Mouse (Mus musculus): Measurements from ENCODE around the gene Usp54. TPM values are rescaled to one million over a fixed set of nuclear protein-coding genes. Genes with fewer than 3 reads are reported as not detected.

Usp54 gene
- total RNA-seq (2015; ENCODE audit: low replicate concordance) (4.0 and 8.4 TPM in 2 replicates), total RNA-seq (2017; ENCODE audit: low replicate concordance) (4.7 and 5.5 TPM in 2 replicates)

GRCm38 (mm10) chr14:20640644-20641437 is at the start of gene Usp54:
Gene Usp54, minus strand, starts transcription at chr14:20641063.
- peak; percentile 97 for ATAC-seq (replicated peaks; ENCODE audit: low FRiP score, poor library complexity, severe bottlenecking)

- no peak for ATAC-seq (replicated peaks; ENCODE audit: low FRiP score, poor library complexity, severe bottlenecking)
Measured at GRCm38 (mm10) chr14:20689009-20689408, 48.1 kb upstream of the Usp54 start.

GRCm38 (mm10) chr14:20686576-20686975 is 45.7 kb upstream of the Usp54 start:
- no peak for ATAC-seq (replicated peaks; ENCODE audit: low FRiP score, poor library complexity, severe bottlenecking)

GRCm38 (mm10) chr14:20682498-20682897 is 41.6 kb upstream of the Usp54 start:
- no peak for ATAC-seq (replicated peaks; ENCODE audit: low FRiP score, poor library complexity, severe bottlenecking)

- ATAC-seq (replicated peaks; ENCODE audit: low FRiP score, poor library complexity, severe bottlenecking): no peak
Measured at GRCm38 (mm10) chr14:20681742-20682141, 40.9 kb upstream of the Usp54 start.

- no peak for ATAC-seq (replicated peaks; ENCODE audit: low FRiP score, poor library complexity, severe bottlenecking)
Measured at GRCm38 (mm10) chr14:20677906-20678305, 37.0 kb upstream of the Usp54 start.

- peak; percentile 98 for ATAC-seq (replicated peaks; ENCODE audit: low FRiP score, poor library complexity, severe bottlenecking)
Measured at GRCm38 (mm10) chr14:20674064-20674833, 33.4 kb upstream of the Usp54 start, which contains the start of gene Sec24c. Gene Sec24c, plus strand, starts transcription at chr14:20674308.

GRCm38 (mm10) chr14:20673735-20674063 is 32.8 kb upstream of the Usp54 start:
- ATAC-seq (replicated peaks; ENCODE audit: low FRiP score, poor library complexity, severe bottlenecking): peak; percentile 59

- no peak for ATAC-seq (replicated peaks; ENCODE audit: low FRiP score, poor library complexity, severe bottlenecking)
Measured at GRCm38 (mm10) chr14:20672990-20673389, 32.1 kb upstream of the Usp54 start.

- ATAC-seq (replicated peaks; ENCODE audit: low FRiP score, poor library complexity, severe bottlenecking): no peak
Measured at GRCm38 (mm10) chr14:20668154-20668810, 27.4 kb upstream of the Usp54 start, which contains the start of gene Synpo2l. Gene Synpo2l, minus strand, starts transcription at chr14:20668354.

GRCm38 (mm10) chr14:20667469-20667868 is 26.6 kb upstream of the Usp54 start:
- no peak for ATAC-seq (replicated peaks; ENCODE audit: low FRiP score, poor library complexity, severe bottlenecking)

GRCm38 (mm10) chr14:20664436-20664835 is 23.6 kb upstream of the Usp54 start:
- no peak for ATAC-seq (replicated peaks; ENCODE audit: low FRiP score, poor library complexity, severe bottlenecking)

GRCm38 (mm10) chr14:20663601-20664000 is 22.7 kb upstream of the Usp54 start:
- no peak for ATAC-seq (replicated peaks; ENCODE audit: low FRiP score, poor library complexity, severe bottlenecking)

- no peak for ATAC-seq (replicated peaks; ENCODE audit: low FRiP score, poor library complexity, severe bottlenecking)
Measured at GRCm38 (mm10) chr14:20662740-20663139, 21.9 kb upstream of the Usp54 start.

GRCm38 (mm10) chr14:20661661-20662331 is 20.9 kb upstream of the Usp54 start:
- ATAC-seq (replicated peaks; ENCODE audit: low FRiP score, poor library complexity, severe bottlenecking): no peak

GRCm38 (mm10) chr14:20660827-20661660 is 20.2 kb upstream of the Usp54 start:
- ATAC-seq (replicated peaks; ENCODE audit: low FRiP score, poor library complexity, severe bottlenecking): peak; percentile 90

GRCm38 (mm10) chr14:20659687-20660086 is 18.8 kb upstream of the Usp54 start:
- ATAC-seq (replicated peaks; ENCODE audit: low FRiP score, poor library complexity, severe bottlenecking): no peak

GRCm38 (mm10) chr14:20658902-20659301 is 18.0 kb upstream of the Usp54 start:
- no peak for ATAC-seq (replicated peaks; ENCODE audit: low FRiP score, poor library complexity, severe bottlenecking)

GRCm38 (mm10) chr14:20658326-20658725 is 17.5 kb upstream of the Usp54 start:
- ATAC-seq (replicated peaks; ENCODE audit: low FRiP score, poor library complexity, severe bottlenecking): peak; percentile 53; the same call in 1 of the 2 replicates
